Mouse (Mus musculus) gastrocnemius, postnatal 36 days (tissue): Measurements from ENCODE around the gene Arrdc2. TPM values are rescaled to one million over a fixed set of nuclear protein-coding genes. Genes with fewer than 3 reads are reported as not detected.

Experiments used
- DNase-seq, 2 experiments: peaks; one replicate each; pipeline ENCODE4 v3.0.0; 2022
- intact Hi-C: fragments of 180-260 bp; cut with DNase I; formaldehyde crosslinking; loops from one replicate; pipeline ENCODE4 v1.15.1; 2025
- total RNA-seq, 2 experiments: library from RNA; stranded (reverse); gene quantifications; 2 replicates each; pipeline ENCODE4 v1.2.3; 2021

Gene Arrdc2
- total RNA-seq, 2 experiments from 2014 or later, result 47.9 to 92.8 TPM

- intact Hi-C loops, result no loop called here
- no peak for DNase-seq
Observed at GRCm38 (mm10) chr8:70816679-70817078, 22.8 kb downstream of the Arrdc2 start.

- intact Hi-C loops, result loop anchor here (5.0 kb wide), 1 partner anchor 34 kb away; no protein-coding TSS in a partner anchor
- DNase-seq, result no peak
Observed at GRCm38 (mm10) chr8:70812885-70813284, 26.6 kb downstream of the Arrdc2 start.

GRCm38 (mm10) chr8:70812055-70812454 lies 27.5 kb downstream of the Arrdc2 start:
- no peak for DNase-seq
- intact Hi-C loops, result loop anchor here (5.0 kb wide), 1 partner anchor 35 kb away; no protein-coding TSS in a partner anchor

- DNase-seq, result no peak
Observed at GRCm38 (mm10) chr8:70810962-70811680, 28.4 kb downstream of the Arrdc2 start.

GRCm38 (mm10) chr8:70808955-70809701 lies 30.4 kb downstream of the Arrdc2 start:
- no peak for DNase-seq
- intact Hi-C loops, result no loop called here

More at GRCm38 (mm10) chr8:70810962-70811680, 28.4 kb downstream of the Arrdc2 start:
- intact Hi-C loops, result loop anchor here (5.0 kb wide), 1 partner anchor 36 kb away; no protein-coding TSS in a partner anchor

- intact Hi-C loops, result no loop called here
- DNase-seq, result no peak
Observed at GRCm38 (mm10) chr8:70808239-70808638, 31.3 kb downstream of the Arrdc2 start, which contains the start of gene Il12rb1. TSS of gene Il12rb1 (plus strand) at chr8:70808449.

GRCm38 (mm10) chr8:70807304-70807703 lies 32.2 kb downstream of the Arrdc2 start:
- no peak for DNase-seq
- intact Hi-C loops, result no loop called here

GRCm38 (mm10) chr8:70806541-70806940 lies 33.0 kb downstream of the Arrdc2 start:
- intact Hi-C loops, result no loop called here
- no peak for DNase-seq

GRCm38 (mm10) chr8:70804481-70805206 lies 34.9 kb downstream of the Arrdc2 start, which contains the start of gene Mast3:
TSS of gene Mast3 (minus strand) at chr8:70805054.
- DNase-seq, result peak; percentile 75 to 86
- intact Hi-C loops, result no loop called here

- intact Hi-C loops, result no loop called here
- DNase-seq, result peak in 1 of 2 experiments; percentile 55
Observed at GRCm38 (mm10) chr8:70803761-70804480, 35.6 kb downstream of the Arrdc2 start.

- intact Hi-C loops, result no loop called here
- DNase-seq, result no peak
Observed at GRCm38 (mm10) chr8:70802786-70803510, 36.6 kb downstream of the Arrdc2 start.

GRCm38 (mm10) chr8:70801830-70802229 lies 37.7 kb downstream of the Arrdc2 start:
- intact Hi-C loops, result no loop called here
- no peak for DNase-seq

- no peak for DNase-seq
- intact Hi-C loops, result no loop called here
Observed at GRCm38 (mm10) chr8:70801156-70801555, 38.4 kb downstream of the Arrdc2 start.

GRCm38 (mm10) chr8:70800648-70801047 lies 38.9 kb downstream of the Arrdc2 start:
- intact Hi-C loops, result no loop called here
- no peak for DNase-seq

- DNase-seq, result peak in 1 of 2 experiments; percentile 65
- intact Hi-C loops, result loop anchor here (10.0 kb wide), 1 partner anchor 677 kb away; no protein-coding TSS in a partner anchor
Observed at GRCm38 (mm10) chr8:70798281-70798680, 41.2 kb downstream of the Arrdc2 start.

- DNase-seq, result peak; percentile 83 to 84
- intact Hi-C loops, result loop anchor here (10.0 kb wide), 1 partner anchor 677 kb away; no protein-coding TSS in a partner anchor
Observed at GRCm38 (mm10) chr8:70797081-70798070, 42.1 kb downstream of the Arrdc2 start.

GRCm38 (mm10) chr8:70796403-70797080 lies 43.0 kb downstream of the Arrdc2 start:
- intact Hi-C loops, result loop anchor here (10.0 kb wide), 1 partner anchor 678 kb away; no protein-coding TSS in a partner anchor
- DNase-seq, result no peak
